Mouse (Mus musculus) gastrocnemius, postnatal 14 days (tissue): ENCODE results near the gene Cnp. TPM values are rescaled to one million over a fixed set of nuclear protein-coding genes. Genes with fewer than 3 reads are reported as not detected.
"Not testable (repeated sequence)": the region's sequence is repeated elsewhere in the genome, so short reads cannot be mapped to it uniquely, and the experiment has no call there.

ENCODE experiments used
- DNase-seq: peaks from one replicate; pipeline ENCODE4 v3.0.0; 2021; ENCODE audit warnings: mixed read lengths
- intact Hi-C: fragments of 180-260 bp; cut with DNase I; formaldehyde crosslinking; loops from one replicate; pipeline ENCODE4 v1.15.1; 2025; ENCODE audit warnings: low total_unique reads
- total RNA-seq, 2 experiments: library from RNA; stranded (reverse); gene quantifications; 2 replicates each; pipeline ENCODE4 v1.2.3; 2021

Cnp gene
- total RNA-seq, 2 experiments from 2014 or later: 10.7 to 32.2 TPM

GRCm38 (mm10) chr11:100611627-100612026 is 36.9 kb downstream of the Cnp start:
- no peak for DNase-seq
- intact Hi-C loops: no loop called here

DNA sequence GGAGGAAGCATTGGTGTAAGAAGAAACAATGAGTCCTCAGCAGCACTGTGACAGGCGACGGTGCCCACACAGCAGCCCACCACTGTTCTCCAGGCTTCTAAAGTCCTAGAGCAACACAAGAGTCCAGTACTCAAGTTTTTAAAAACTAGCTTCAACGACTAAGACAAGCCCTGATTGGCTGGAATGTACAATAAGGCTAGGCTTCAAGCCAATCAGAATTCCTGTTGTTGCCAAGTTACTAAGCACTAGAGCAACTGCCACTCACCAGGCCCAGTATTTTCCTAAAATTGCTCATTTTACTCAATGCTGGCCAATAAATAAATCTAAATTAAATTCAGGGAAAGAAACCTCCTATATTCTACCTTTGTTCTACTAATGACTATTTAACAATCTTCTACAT is 38.5 kb downstream of the Cnp start:
- intact Hi-C loops: no loop called here
- DNase-seq: no peak

GRCm38 (mm10) chr11:100616332-100616731 is 41.6 kb downstream of the Cnp start:
- intact Hi-C loops: no loop called here

DNA sequence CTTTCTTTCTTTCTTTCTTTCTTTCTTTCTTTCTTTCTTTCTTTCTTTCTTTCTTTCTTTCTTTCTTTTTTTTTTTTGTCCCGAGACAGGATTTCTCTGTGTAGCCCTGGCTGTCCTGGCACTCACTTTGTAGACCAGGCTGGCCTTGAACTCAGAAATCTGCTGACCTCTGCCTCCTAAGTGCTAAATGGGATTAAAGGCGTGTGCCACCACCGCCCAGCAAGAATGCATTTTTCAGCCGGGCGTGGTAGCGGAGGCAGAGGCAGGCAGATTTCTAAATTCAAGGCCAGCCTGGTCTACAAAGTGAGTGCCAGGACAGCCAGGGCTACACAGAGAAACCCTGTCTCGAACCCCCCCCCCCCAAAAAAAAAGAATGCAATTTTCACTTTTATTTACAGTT is 42.1 kb downstream of the Cnp start:
- intact Hi-C loops: not testable (repeated sequence)

More at GRCm38 (mm10) chr11:100616332-100616731, 41.6 kb downstream of the Cnp start:
- no peak for DNase-seq

GRCm38 (mm10) chr11:100617480-100617879 is 42.8 kb downstream of the Cnp start:
- intact Hi-C loops: no loop called here
- no peak for DNase-seq

More for the DNA sequence above, 42.1 kb downstream of the Cnp start:
- not testable (repeated sequence) for DNase-seq

GRCm38 (mm10) chr11:100618761-100619484 is 44.2 kb downstream of the Cnp start, which contains the start of gene Nkiras2:
Gene Nkiras2, plus strand, starts transcription at chr11:100619244.
- intact Hi-C loops: no loop called here
- peak; percentile 67 for DNase-seq

- intact Hi-C loops: no loop called here
- DNase-seq: peak; percentile 96
Measured at GRCm38 (mm10) chr11:100619485-100619975, 44.8 kb downstream of the Cnp start.

DNA sequence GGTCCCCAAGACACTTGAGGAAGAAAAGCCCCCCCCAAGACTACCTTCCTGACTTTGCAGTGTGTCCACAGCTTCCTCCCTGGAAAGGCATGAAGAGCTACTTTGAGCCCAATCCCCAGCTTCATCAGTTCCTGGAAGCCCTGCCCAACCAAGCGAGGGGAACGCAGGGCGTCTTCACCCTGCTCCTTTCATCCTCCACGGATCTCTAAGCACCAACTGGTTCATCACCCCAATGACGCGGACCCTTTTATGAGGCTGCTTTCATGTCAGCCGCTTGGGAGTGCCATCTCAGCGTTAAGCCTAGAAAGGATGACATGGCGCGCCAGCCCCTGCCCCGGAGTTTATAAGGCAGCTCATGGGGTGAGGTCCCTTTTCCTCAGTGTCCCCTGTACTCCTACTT is 45.3 kb downstream of the Cnp start, which contains the start of gene Dnajc7:
TSS of gene Dnajc7 (minus strand) at position 187 of the 400 bp plus-strand sequence.
- intact Hi-C loops: no loop called here

GRCm38 (mm10) chr11:100622714-100623113 is 48.0 kb downstream of the Cnp start:
- peak; percentile 96 for DNase-seq
- intact Hi-C loops: no loop called here

More for the DNA sequence above, 45.3 kb downstream of the Cnp start, which contains the start of gene Dnajc7:
- no peak for DNase-seq

GRCm38 (mm10) chr11:100623867-100624266 is 49.2 kb downstream of the Cnp start:
- intact Hi-C loops: no loop called here
- DNase-seq: peak; percentile 55

DNA sequence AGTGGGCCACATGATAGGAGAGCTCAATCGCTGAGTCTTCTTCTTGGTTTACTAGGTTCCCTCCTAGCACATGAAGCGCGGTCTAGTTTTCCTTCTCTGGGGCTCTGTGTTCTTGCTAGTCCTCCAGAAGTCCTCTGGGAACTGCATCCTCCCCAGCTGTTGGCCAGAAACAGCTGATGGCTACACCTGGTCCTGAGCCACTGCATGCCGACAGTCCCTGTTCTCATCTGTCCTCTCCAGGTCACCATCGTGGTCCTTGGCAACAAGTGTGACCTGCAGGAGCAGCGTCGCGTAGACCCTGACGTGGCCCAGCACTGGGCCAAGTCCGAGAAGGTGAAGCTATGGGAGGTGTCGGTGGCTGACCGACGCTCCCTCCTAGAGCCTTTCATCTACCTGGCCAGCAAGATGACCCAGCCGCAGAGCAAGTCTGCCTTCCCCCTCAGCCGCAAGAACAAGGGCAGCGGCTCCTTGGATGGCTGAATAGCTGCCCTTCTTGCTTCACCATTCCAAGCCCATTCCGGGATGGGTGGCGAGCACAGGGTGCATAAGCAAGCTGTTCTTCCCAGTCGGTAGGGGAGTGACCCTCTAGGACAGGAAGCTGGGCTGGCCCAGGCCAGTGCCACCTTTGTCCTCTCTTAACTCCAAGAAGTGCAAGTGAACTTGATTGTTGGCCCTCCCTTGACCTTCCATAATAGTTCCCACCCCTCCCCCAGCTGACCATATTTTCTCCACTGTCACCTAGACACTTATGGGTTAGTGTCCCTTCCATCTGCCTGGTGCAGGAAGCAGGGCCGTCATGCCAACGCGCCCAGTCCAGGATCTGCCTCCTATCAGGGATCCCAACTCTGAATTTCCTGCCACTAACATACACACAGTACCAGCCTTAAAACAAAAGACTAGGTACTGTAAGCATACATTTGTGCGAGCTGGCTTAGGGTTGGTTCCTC is 51.3 kb downstream of the Cnp start:
- intact Hi-C loops: loop anchor here (2.0 to 5.0 kb wide), 2 partner anchors 54 to 77 kb away; partner anchors contain the start of gene Cnp
- no peak for DNase-seq

DNA sequence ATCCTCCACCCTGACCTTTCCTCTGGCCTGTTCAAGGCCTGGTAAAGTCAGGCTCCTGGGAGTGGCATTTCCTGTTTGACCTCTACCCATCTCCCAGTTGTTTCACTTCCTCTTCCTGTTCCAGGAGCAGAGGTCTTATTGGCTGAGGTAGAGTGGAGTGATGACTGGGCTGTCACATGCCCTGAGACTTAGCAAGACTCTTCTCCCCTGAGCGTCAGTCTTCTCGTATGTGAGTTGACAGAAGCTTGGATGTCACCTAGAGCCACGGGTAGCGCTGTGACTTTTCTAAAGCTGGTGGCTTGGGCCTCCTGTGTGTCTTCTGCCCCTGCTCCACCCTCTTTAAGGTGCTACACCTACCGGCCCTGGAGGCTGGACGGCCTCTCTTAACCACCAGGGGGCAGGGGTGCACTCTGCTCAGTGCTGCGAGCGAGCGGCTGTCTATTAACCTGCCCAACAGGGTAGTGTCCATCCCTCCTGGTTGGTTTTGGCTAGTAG is 52.0 kb downstream of the Cnp start:
- peak; percentile 78 for DNase-seq
- intact Hi-C loops: loop anchor here (2.0 to 5.0 kb wide), 2 partner anchors 54 to 76 kb away; partner anchors contain the start of gene Cnp

DNA sequence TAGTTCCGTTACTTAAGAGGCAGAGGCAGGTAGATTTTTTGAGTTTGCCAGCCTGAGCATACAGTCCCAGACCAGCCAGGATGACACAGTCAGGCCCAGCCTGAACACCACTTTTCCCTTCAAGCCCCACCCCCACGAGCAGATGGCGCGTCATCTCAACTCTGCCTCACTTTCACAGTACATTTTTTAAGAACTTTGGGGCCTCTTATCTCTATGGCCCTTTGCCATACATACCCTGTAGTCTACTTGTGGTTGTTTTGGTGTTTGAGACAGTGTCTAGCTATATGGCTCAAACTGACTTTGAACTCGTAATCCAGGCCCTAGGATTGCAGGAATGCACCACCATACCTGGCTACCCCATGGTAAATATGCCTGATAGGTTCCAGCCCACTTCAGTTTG is 53.4 kb downstream of the Cnp start:
- intact Hi-C loops: loop anchor here (5.0 kb wide), 1 partner anchor 56 kb away; the partner anchor contains the start of gene Cnp
- no peak for DNase-seq

DNA sequence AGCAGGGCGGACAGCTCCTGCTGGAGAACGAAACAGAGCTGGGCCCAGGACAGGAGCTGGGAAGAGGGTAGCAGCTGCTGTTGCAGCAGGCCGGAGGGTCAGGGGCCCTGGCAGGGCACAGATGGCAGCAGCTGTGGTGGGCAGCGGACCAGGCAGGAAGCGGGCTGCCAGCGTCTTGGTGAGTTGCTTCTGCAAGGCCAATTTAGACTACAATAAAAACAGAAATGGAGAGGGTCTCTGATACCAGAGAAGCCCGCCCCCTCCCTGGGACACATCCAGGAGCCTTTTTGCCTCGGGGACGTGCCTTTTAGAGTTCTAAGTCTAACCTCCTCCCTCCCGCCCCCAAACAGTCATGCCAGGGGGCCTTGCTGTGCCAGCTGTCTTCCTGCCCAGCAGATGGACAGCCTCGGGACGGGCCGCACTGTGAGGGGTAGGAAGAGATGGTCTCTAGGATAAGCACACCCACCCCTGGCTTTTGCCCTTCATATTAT is 54.2 kb downstream of the Cnp start:
- intact Hi-C loops: loop anchor here (5.0 kb wide), 1 partner anchor 57 kb away; the partner anchor contains the start of gene Cnp

DNA sequence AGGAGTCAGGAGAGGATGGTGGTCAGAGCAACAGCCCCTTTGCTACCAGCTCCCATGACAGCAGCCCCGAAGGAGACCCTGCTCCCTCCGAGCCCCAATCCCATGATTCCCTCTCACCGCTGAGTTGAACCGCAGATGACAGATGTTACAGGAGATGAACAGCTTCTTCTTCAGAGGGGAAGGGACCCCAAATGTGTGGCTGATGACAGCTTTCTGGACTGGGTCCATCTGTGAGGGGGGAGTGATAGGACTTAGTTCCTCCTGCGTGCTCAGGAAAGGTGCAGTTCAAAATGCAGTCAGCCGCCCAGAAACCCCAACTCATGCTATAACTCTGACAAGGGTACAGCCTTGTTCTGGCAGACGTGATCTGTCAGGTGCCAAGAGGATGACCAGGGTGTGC is 59.8 kb downstream of the Cnp start:
- intact Hi-C loops: no loop called here
- DNase-seq: no peak

More for the DNA sequence above, 54.2 kb downstream of the Cnp start:
- peak; percentile 65 for DNase-seq

GRCm38 (mm10) chr11:100640159-100640906 is 65.6 kb downstream of the Cnp start:
- DNase-seq: peak; percentile 41

More at GRCm38 (mm10) chr11:100640159-100640906, 65.6 kb downstream of the Cnp start:
- intact Hi-C loops: no loop called here
